Mouse (Mus musculus) kidney, adult 2 months (tissue): Measurements from ENCODE around the gene Eri3. TPM values are rescaled to one million over a fixed set of nuclear protein-coding genes. Genes with fewer than 3 reads are reported as not detected.

Experiments used
- DNase-seq: peaks from one replicate; pipeline ENCODE4 v3.0.0; 2021
- H3K27ac ChIP-seq: fragments of 200-500 bp; 2 replicates; pipeline ENCODE4 v1.5.1; 2012; ENCODE audit warnings: low read depth, low read length, control low read depth, inconsistent platforms; ENCODE audit not compliant: insufficient read depth
- H3K27me3 ChIP-seq: fragments of 200-500 bp; replicated peaks from 2 replicates; pipeline ENCODE4 v1.6.1; 2012; ENCODE audit warnings: mild to moderate bottlenecking, moderate library complexity, low read length, inconsistent platforms; ENCODE audit not compliant: control insufficient read depth, insufficient read depth
- H3K36me3 ChIP-seq: fragments of 200-500 bp; 2 replicates; pipeline ENCODE4 v1.6.1; 2012; ENCODE audit warnings: mild to moderate bottlenecking, moderate library complexity, low read length, inconsistent platforms; ENCODE audit not compliant: control insufficient read depth, insufficient read depth
- H3K4me1 ChIP-seq: fragments of 200-500 bp; 2 replicates; pipeline ENCODE4 v1.6.1; 2011; ENCODE audit warnings: low read length; ENCODE audit not compliant: control insufficient read depth, insufficient read depth
- H3K4me3 ChIP-seq: fragments of 200-500 bp; 2 replicates; pipeline ENCODE4 v1.5.1; 2011; ENCODE audit warnings: mild to moderate bottlenecking, low read depth, low read length, control low read depth; ENCODE audit not compliant: insufficient read depth
- CTCF ChIP-seq: fragments of 200-500 bp; conservative IDR thresholded peaks from 2 replicates; pipeline ENCODE4 v1.5.1; 2011; ENCODE audit warnings: low read depth, mild to moderate bottlenecking, control low read depth, low read length, moderate library complexity, mixed read lengths; ENCODE audit not compliant: insufficient read depth, insufficient read length
- POLR2A ChIP-seq: fragments of 200-500 bp; IDR thresholded peaks from one replicate; pipeline ENCODE4 v1.6.1; 2011; ENCODE audit warnings: low read depth, low read length, control low read depth
- WGBS: fragments of 180-500 bp; shearing (Covaris S2); methylation state at CpG from one replicate; pipeline ENCODE4 v1.1.7; 2018; 5-methylcytosine and 5-hydroxymethylcytosine counted together
- polyA plus RNA-seq: library from polyadenylated mRNA; depleted of rRNA; stranded (reverse); fragments of >200 nt; gene quantifications from 2 replicates; pipeline ENCODE4 v1.2.3, GENCODE M21; 2012

Gene Eri3
- polyA plus RNA-seq, 1 experiment: 73.0 TPM

GRCm38 (mm10) chr4:117673901-117674300 lies 123.7 kb downstream of the Eri3 start:
- no peaks in the 10 kb centered on the region for H3K27me3 ChIP-seq
- WGBS: 86% methylated on average over 3 of the region's 3 CpGs
- DNase-seq: no peak
- no peak overlapping the region for H3K4me3 ChIP-seq
- peaks cover 2% of the 10 kb centered on the region; the same call in 1 of the 2 replicates for H3K36me3 ChIP-seq
- no peak for TF ChIP-seq POLR2A
- no peak for TF ChIP-seq CTCF
- H3K27ac ChIP-seq: no peak overlapping the region
- H3K4me1 ChIP-seq: no peaks in the 10 kb centered on the region

GRCm38 (mm10) chr4:117676903-117677302 lies 126.7 kb downstream of the Eri3 start:
- Histone ChIP-seq H3K27me3 (no peaks in the 10 kb centered on the region), H3K27ac (no peak overlapping the region), H3K4me3 (no peak overlapping the region), H3K4me1 (0 out of 2 replicates have a peak, but pooled peaks cover 5% of the 10 kb centered on the region), H3K36me3 (peaks cover 2% of the 10 kb centered on the region; the same call in 1 of the 2 replicates)
- DNase-seq: peak; percentile 79
- WGBS: 15% methylated on average over 3 of the region's 3 CpGs
- TF ChIP-seq POLR2A (no peak), CTCF (peak; percentile 92)

- WGBS: 71% methylated on average over 6 of the region's 6 CpGs
- Histone ChIP-seq H3K4me3 (no peak overlapping the region), H3K27me3 (no peaks in the 10 kb centered on the region), H3K4me1 (0 out of 2 replicates have a peak, but pooled peaks cover 5% of the 10 kb centered on the region), H3K27ac (no peak overlapping the region), H3K36me3 (peaks cover 2% of the 10 kb centered on the region; the same call in 1 of the 2 replicates)
- no peak for DNase-seq
- TF ChIP-seq POLR2A: no peak
- no peak for TF ChIP-seq CTCF
These were observed 130.8 kb downstream of the Eri3 start for GRCm38 (mm10) chr4:117680963-117681362.

GRCm38 (mm10) chr4:117681931-117682461 lies 131.8 kb downstream of the Eri3 start, which contains the start of gene Dmap1:
TSS of gene Dmap1 (minus strand) at chr4:117682273.
- Histone ChIP-seq H3K36me3 (no peaks in the 10 kb centered on the region), H3K4me3 (peak within 1 kb of the TSS; percentile 97), H3K27me3 (no peaks in the 10 kb centered on the region), H3K27ac (0 out of 2 replicates have a peak within 1 kb of the TSS, but pooled peaks have one; percentile 33), H3K4me1 (0 out of 2 replicates have a peak, but pooled peaks cover 5% of the 10 kb centered on the region)
- DNase-seq: peak; percentile 89
- no peak for TF ChIP-seq POLR2A
- 0 out of 2 replicates have a peak, but pooled peaks have one; percentile 11 for TF ChIP-seq CTCF
- 0% methylated on average over 33 of the region's 33 CpGs for WGBS

GRCm38 (mm10) chr4:117682463-117682862 lies 132.3 kb downstream of the Eri3 start:
- Histone ChIP-seq H3K36me3 (no peaks in the 10 kb centered on the region), H3K4me3 (no peak overlapping the region; the same call in 1 of the 2 replicates), H3K27ac (no peak overlapping the region), H3K4me1 (0 out of 2 replicates have a peak, but pooled peaks cover 5% of the 10 kb centered on the region), H3K27me3 (no peaks in the 10 kb centered on the region)
- TF ChIP-seq CTCF: no peak
- TF ChIP-seq POLR2A: no peak
- DNase-seq: no peak

GRCm38 (mm10) chr4:117683048-117683768 lies 133.0 kb downstream of the Eri3 start:
- H3K4me3 ChIP-seq: no peak overlapping the region
- no peak overlapping the region for H3K27ac ChIP-seq
- 75% methylated on average over 6 of the region's 6 CpGs for WGBS
- H3K27me3 ChIP-seq: no peaks in the 10 kb centered on the region
- no peak for DNase-seq
- TF ChIP-seq CTCF (no peak), POLR2A (no peak)
- H3K4me1 ChIP-seq: 0 out of 2 replicates have a peak, but pooled peaks cover 5% of the 10 kb centered on the region
- H3K36me3 ChIP-seq: no peaks in the 10 kb centered on the region

GRCm38 (mm10) chr4:117686354-117686753 lies 136.2 kb downstream of the Eri3 start:
- 82% methylated on average over 4 of the region's 4 CpGs for WGBS

More at GRCm38 (mm10) chr4:117686354-117686753, 136.2 kb downstream of the Eri3 start:
- H3K4me1 ChIP-seq: 0 out of 2 replicates have a peak, but pooled peaks cover 2% of the 10 kb centered on the region
- no peak overlapping the region for H3K4me3 ChIP-seq
- no peak for TF ChIP-seq POLR2A
- TF ChIP-seq CTCF: no peak
- DNase-seq: no peak
- no peaks in the 10 kb centered on the region for H3K36me3 ChIP-seq
- H3K27me3 ChIP-seq: no peaks in the 10 kb centered on the region
- H3K27ac ChIP-seq: no peak overlapping the region
